Mouse (Mus musculus): Measurements from ENCODE around the gene Cotl1.
A peak's percentile ranks its signal among the peaks of the same experiment; 100 is the strongest.

Gene Cotl1

DNA sequence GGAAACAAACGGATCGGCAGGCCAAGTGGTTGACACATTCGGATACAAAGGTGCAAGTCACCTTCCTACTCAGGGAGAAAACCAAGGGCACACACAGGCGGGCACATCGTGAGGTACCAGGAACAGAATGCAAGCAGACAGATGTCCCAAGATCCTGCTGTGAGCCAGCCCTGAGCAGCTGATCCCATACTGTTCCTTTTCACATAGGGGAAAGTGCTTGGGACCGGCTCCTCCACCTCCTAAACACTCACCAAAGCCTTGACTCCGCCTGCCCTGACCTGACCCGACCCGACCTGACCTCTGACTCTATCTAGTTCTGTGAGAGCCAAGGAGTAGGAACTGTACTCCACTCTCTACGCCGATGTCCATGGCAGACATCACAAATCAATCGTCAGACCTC lies 22.9 kb downstream of the Cotl1 start:
- no peak for DNase-seq (ENCODE audit: low spot score in 2 of 2)

- DNase-seq (ENCODE audit: low spot score in 2 of 2), result no peak
Observed at GRCm38 (mm10) chr8:119816219-119816618, 24.1 kb downstream of the Cotl1 start.

- peak; percentile 48 to 78 for DNase-seq (ENCODE audit: low spot score in 2 of 2)
Observed at GRCm38 (mm10) chr8:119812650-119813431, 27.5 kb downstream of the Cotl1 start.

- peak in 1 of 2 experiments; percentile 61 for DNase-seq (ENCODE audit: low spot score in 2 of 2)
Observed at GRCm38 (mm10) chr8:119811925-119812324, 28.4 kb downstream of the Cotl1 start.

GRCm38 (mm10) chr8:119810953-119811499 lies 29.3 kb downstream of the Cotl1 start:
- DNase-seq (ENCODE audit: low spot score in 2 of 2), result no peak

- DNase-seq (ENCODE audit: low spot score in 2 of 2), result no peak
Observed at GRCm38 (mm10) chr8:119810127-119810868, 30.0 kb downstream of the Cotl1 start.

- DNase-seq (ENCODE audit: low spot score in 2 of 2), result no peak
Observed at GRCm38 (mm10) chr8:119809620-119810019, 30.7 kb downstream of the Cotl1 start.

- no peak for DNase-seq (ENCODE audit: low spot score in 2 of 2)
Observed at GRCm38 (mm10) chr8:119807687-119808086, 32.7 kb downstream of the Cotl1 start.

DNA sequence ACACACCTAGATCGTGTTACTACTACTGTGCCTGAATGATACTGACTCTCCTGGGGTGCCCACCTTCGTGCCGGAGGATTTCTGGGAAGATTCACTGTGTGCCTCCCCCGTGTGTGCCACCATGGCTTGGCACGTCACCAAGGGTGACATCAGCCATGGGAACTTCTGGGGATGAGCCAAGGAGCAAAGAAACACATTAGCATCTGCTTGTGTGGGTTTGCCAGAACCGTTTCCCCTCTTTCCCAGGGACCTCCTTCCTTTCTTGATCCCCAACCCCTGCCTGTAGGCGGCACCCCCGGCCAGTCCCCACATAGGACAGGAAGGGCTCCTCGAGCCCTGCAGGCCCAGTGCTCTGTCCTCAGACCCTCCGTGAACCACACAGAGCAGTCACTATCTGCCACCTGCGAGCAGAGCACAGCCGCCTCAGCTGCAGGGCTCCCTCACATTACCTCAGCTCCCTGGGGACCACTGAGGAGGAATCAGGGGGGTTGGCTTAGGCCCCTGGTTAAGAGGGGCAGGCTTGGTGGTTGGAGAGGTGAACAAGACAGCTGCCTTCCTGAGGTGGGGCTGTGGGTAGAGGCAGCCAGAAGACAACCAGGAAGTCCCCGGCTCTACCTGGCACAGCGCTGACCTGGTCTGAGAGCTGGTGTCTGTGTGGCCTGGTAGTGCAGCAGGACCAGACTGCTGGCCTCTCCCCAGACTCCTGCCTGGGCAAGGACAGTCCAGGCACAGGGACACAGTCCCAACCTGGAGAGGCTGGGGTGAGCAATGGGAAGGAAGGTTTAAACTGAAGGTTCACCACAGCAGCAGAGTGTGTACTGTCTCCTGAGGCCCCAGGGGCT lies 33.7 kb downstream of the Cotl1 start:
- peak in 1 of 2 experiments; percentile 72 for DNase-seq (ENCODE audit: low spot score in 2 of 2)

- no peak for DNase-seq (ENCODE audit: low spot score in 2 of 2)
Observed at GRCm38 (mm10) chr8:119805275-119805674, 35.1 kb downstream of the Cotl1 start.

DNA sequence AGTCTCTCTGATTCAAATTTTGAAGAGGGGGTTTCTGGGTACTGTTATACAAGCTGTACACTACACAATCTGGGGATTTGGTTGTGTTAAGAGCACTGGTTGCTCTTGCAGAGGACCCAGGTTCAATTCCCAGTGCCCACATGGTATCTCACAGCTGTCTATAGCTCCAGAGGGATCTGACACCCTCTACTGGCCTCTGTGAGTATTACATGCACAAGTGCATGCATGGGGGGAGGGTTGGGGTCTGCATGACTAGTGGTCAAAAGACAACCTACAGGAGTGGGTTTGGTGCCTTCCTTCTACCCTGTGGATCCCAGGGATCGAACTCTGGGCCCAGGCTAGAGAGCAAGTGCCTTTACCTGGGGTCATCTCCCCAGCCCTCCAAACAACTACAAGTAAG lies 37.8 kb downstream of the Cotl1 start:
- DNase-seq (ENCODE audit: low spot score in 2 of 2), result no peak

DNA sequence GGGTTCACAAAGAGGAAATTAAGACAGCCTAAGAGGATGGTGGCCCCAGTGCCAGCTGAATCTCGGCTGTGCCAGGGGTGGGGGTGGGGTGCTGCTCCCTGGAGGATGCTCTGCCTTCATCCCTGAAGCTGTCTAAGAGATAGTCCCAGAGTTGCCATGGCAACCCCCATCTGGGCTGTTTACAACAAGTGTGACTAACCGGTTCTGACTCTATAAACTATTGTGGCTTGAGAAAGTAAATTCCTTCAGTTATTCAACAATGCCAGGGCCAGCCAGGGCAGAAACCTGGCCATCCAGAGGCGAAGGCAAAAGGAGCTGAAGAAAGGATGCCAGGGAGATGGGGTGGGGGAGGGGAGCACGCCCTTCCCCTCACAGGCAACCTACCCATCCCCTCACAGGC lies 39.2 kb downstream of the Cotl1 start:
- DNase-seq (ENCODE audit: low spot score in 2 of 2), result no peak

DNA sequence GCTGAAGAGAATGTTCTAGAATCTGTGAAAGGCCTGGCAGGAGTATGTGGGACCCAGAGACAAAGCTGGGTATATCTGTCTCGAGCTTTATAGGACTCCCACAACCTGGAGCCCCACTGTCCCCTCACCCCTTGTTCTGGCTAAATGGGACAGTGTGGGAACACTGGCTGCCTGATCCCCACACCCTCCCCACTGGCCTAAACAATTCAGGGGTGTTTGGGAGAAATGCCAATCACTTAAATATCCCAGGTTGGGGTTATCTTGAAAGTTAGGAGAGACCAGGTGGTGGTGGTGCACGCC lies 41.4 kb downstream of the Cotl1 start:
- no peak for DNase-seq (ENCODE audit: low spot score in 2 of 2)

DNA sequence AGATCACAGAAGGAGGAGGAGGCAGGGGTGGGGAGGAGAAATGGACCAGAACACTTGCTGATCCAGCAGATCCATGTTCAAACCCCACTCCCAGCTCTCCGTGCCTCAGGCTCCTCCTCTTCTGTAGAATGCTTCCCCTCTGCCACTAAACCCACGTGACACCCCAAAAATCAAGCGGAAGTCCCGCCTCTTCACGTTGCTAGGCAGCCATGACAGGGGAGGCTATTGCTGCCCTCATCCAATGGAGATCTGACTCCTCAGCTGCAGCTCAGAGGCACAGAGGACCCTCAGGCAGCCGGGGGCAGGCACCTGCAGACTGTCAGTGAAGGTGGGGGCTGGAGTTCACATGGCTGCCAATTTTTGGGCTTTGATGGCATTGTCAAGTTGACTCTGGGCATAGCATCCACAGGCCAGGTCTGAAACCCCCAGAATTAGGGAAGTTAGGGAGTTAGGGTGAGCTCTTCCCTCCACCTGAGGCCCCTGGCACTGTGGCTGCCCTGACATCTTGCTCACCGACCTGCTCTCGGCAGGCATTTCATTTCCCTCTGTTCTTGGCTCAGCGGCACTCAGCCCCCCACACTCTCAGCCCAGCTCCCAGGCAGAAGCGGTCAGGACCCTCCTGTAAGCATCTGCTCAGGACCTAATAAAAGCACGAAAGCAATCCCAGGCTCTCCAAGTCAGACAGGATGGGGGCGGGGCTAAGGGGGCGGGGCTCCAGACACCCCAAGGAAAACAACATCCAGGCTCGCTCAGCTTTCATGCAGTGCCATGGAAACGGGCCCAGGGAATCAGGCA lies 42.0 kb downstream of the Cotl1 start:
- DNase-seq (ENCODE audit: low spot score in 2 of 2), result peak; percentile 43 to 84

DNA sequence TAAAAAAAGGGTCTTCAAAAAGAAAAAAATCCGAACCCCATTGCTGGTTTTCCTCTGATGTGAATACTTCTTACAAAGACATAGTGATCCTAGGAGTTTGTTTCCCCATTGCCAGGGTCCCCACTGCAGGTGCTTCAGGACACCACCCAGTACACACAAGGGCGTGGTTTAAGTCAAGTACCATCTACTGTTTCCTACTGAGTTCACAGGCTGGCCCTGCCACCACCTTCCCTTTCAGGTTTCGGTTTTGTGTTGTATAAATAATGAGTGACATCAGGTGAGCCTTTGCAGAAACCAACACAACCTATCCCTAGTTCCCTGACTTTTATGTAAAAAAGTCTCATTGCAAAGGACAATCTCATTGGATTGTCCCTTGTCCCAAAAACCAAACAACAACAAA lies 44.7 kb downstream of the Cotl1 start:
- no peak for DNase-seq (ENCODE audit: low spot score in 2 of 2)

- no peak for DNase-seq (ENCODE audit: low spot score in 2 of 2)
Observed at GRCm38 (mm10) chr8:119794689-119795088, 45.7 kb downstream of the Cotl1 start.

DNA sequence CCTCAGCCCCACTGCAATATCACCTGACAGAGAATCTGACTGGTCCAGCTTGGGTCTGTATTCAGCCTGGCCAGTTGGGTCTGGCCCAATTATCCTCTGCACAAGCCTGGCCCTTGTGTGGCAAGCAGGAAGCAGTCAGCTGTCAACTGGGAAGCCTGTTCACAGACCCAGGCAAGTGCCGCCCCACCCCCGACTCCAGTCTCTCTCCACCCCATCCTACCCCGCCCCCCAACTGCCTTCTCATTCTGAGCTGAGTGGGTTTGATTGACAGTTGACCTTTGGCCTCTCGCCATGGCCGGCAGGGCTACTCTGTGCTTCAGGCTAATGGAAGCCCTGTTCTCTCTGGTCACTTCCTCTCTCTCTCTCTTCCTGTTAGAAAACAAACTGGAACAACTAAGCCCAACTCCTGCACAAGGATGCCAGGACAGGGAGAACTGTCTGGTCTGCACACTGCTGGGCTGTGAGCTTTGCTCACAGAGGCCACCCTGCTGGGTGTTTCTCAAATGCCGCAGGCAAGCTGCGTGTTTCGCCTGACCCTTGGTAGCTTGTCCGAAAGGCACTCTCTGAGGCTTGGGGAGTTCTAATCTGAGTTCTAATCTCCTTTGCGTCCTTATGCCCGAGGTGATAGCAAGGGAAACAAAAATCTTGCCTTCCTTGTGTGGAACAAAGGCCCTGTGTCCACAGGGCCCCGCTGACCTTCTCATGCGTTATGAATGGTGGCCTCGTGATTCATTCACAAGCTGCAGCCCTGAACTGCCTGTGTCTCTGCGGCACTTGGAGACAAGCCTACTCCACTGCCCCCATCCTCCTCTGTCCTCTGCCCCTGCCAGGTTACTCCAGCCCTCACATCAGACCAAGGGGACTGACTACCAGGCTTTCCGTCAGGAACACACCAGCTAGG lies 48.3 kb downstream of the Cotl1 start:
- DNase-seq (ENCODE audit: low spot score in 2 of 2), result no peak

DNA sequence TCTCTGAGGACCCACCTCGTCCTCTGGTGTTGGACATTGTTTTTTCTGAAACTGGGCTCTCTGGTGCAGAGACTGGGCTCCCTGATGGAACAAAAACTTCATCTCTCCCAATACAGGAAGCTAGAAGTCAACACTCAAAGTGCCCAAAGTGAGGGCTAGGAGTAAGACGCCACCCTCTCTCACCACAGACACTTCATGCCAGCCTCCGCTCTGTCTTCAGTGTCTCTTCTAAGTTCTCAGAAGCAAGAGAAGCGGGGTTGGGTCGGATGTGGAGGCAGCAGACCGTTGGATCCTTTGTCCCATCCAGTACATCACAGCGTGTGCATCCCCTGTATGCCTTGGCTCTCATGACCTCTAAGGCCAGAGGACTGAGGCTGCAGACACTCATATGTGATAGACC lies 50.8 kb downstream of the Cotl1 start:
- no peak for DNase-seq (ENCODE audit: low spot score in 2 of 2)

- no peak for DNase-seq (ENCODE audit: low spot score in 2 of 2)
Observed at GRCm38 (mm10) chr8:119788607-119789381, 51.5 kb downstream of the Cotl1 start.

- no peak for DNase-seq (ENCODE audit: low spot score in 2 of 2)
Observed at GRCm38 (mm10) chr8:119787341-119787740, 53.0 kb downstream of the Cotl1 start.
